Mouse (Mus musculus): ENCODE data around the gene Hrk.

DNA sequence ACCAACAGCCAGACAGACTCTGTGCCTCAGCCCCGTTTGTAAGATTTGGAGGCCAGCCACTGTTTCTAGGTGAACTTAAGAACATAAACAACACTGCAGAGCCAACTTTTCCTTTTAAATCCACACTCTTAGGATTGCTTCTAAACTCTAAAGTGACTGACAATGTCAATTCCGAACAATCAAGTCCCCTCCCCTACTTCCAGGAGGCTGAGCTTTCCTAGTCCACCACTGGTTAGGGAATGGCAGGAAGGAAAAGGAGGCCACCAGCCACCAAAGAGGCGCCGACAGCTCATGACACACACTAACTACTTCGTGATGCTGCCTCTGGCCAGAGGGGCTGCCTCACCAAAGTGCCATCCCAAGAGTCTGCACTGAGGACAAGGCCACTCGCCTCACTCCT is 19.7 kb upstream of the Hrk start:
- no peak for TF ChIP-seq CTCF (IDR thresholded peaks at IDR 0.05; ENCODE audit: borderline replicate concordance, insufficient read depth, low read depth, low read length)
- TF ChIP-seq POLR2A (IDR thresholded peaks at IDR 0.05; ENCODE audit: borderline replicate concordance, insufficient read depth, low read length), result no peak
